Mouse (Mus musculus) thymus, adult 2 months (tissue): ENCODE results near the gene Taf1a. TPM values are rescaled to one million over a fixed set of nuclear protein-coding genes. Genes with fewer than 3 reads are reported as not detected.
"Not testable (repeated sequence)": the region's sequence is repeated elsewhere in the genome, so short reads cannot be mapped to it uniquely, and the experiment has no call there.

Experiments
- DNase-seq: peaks from one replicate; pipeline ENCODE4 v3.0.0; 2021
- H3K27ac ChIP-seq: fragments of 200-500 bp; 2 replicates; pipeline ENCODE4 v1.5.1; 2012; ENCODE audit warnings: low read length, control low read depth; ENCODE audit not compliant: control insufficient read depth, insufficient read depth
- H3K27me3 ChIP-seq: fragments of 200-500 bp; 2 replicates; pipeline ENCODE4 v1.6.1; 2012; ENCODE audit warnings: mild to moderate bottlenecking, low read length, moderate library complexity, mixed read lengths; ENCODE audit not compliant: control insufficient read depth, insufficient read depth
- H3K36me3 ChIP-seq: fragments of 200-500 bp; 2 replicates; pipeline ENCODE4 v1.6.1; 2012; ENCODE audit warnings: mild to moderate bottlenecking, low read length, moderate library complexity; ENCODE audit not compliant: control insufficient read depth, insufficient read depth
- H3K4me1 ChIP-seq: fragments of 200-500 bp; replicated peaks from 2 replicates; pipeline ENCODE4 v1.6.1; 2012; ENCODE audit warnings: low read length; ENCODE audit not compliant: control insufficient read depth, insufficient read depth
- H3K4me3 ChIP-seq: fragments of 200-500 bp; 2 replicates; pipeline ENCODE4 v1.5.1; 2012; ENCODE audit warnings: mild to moderate bottlenecking, low read length, control low read depth, moderate library complexity; ENCODE audit not compliant: control insufficient read depth, insufficient read depth
- CTCF ChIP-seq: fragments of 200-500 bp; IDR thresholded peaks from 2 replicates; pipeline ENCODE4 v1.5.1; 2012; ENCODE audit warnings: mild to moderate bottlenecking, control low read depth, low read length, moderate library complexity, borderline replicate concordance; ENCODE audit not compliant: control insufficient read depth, poor library complexity, insufficient read depth; ENCODE audit errors: extremely low read depth
- POLR2A ChIP-seq: fragments of 200-500 bp; IDR thresholded peaks from 2 replicates; pipeline ENCODE4 v1.6.1; 2012; ENCODE audit warnings: mild to moderate bottlenecking, low read length, control low read depth, moderate library complexity; ENCODE audit not compliant: control insufficient read depth, poor library complexity, insufficient read depth; ENCODE audit errors: extremely low read depth
- WGBS: fragments of 180-500 bp; shearing (Covaris S2); methylation state at CpG from one replicate; pipeline ENCODE4 v1.1.7; 2018; 5-methylcytosine and 5-hydroxymethylcytosine counted together
- polyA plus RNA-seq: library from polyadenylated mRNA; depleted of rRNA; stranded (reverse); fragments of >200 nt; gene quantifications from 2 replicates; pipeline ENCODE4 v1.2.3, GENCODE M21; 2012

The Taf1a gene
- polyA plus RNA-seq, 1 experiment: 12.8 TPM

GRCm38 (mm10) chr1:183374728-183375127, 14.1 kb upstream of the Taf1a start:
- H3K4me1 ChIP-seq: 0 out of 2 replicates have a peak, but pooled peaks cover 4% of the 10 kb centered on the region
- H3K36me3 ChIP-seq: no peaks in the 10 kb centered on the region
- DNase-seq: no peak
- no peak for TF ChIP-seq CTCF
- TF ChIP-seq POLR2A: no peak
- WGBS: 91% methylated on average over 5 of the region's 5 CpGs
- no peak overlapping the region for H3K4me3 ChIP-seq
- no peak overlapping the region for H3K27ac ChIP-seq
- no peaks in the 10 kb centered on the region for H3K27me3 ChIP-seq

GRCm38 (mm10) chr1:183377045-183377444, 11.7 kb upstream of the Taf1a start:
- Histone ChIP-seq H3K4me1 (no peaks in the 10 kb centered on the region), H3K27me3 (no peaks in the 10 kb centered on the region), H3K36me3 (no peaks in the 10 kb centered on the region), H3K27ac (no peak overlapping the region), H3K4me3 (no peak overlapping the region)
- no peak for TF ChIP-seq POLR2A
- TF ChIP-seq CTCF: no peak
- WGBS: 84% methylated on average over 4 of the region's 4 CpGs
- DNase-seq: no peak

- no peak for DNase-seq
- no peak overlapping the region for H3K4me3 ChIP-seq
- 92% methylated on average over 10 of the region's 10 CpGs for WGBS
- H3K36me3 ChIP-seq: no peaks in the 10 kb centered on the region
- no peaks in the 10 kb centered on the region for H3K4me1 ChIP-seq
- TF ChIP-seq POLR2A (no peak), CTCF (no peak)
- no peak overlapping the region for H3K27ac ChIP-seq
- no peaks in the 10 kb centered on the region for H3K27me3 ChIP-seq
Measured at GRCm38 (mm10) chr1:183378321-183378941, 10.3 kb upstream of the Taf1a start.

GRCm38 (mm10) chr1:183379376-183379775, 9.4 kb upstream of the Taf1a start:
- WGBS: 95% methylated on average over 3 of the region's 3 CpGs
- H3K4me3 ChIP-seq, DNase-seq, H3K27ac ChIP-seq, H3K27me3 ChIP-seq, H3K36me3 ChIP-seq, H3K4me1 ChIP-seq: not testable (repeated sequence)

GRCm38 (mm10) chr1:183381816-183382215, 7.0 kb upstream of the Taf1a start:
- Histone ChIP-seq H3K36me3 (no peaks in the 10 kb centered on the region), H3K27ac (no peak overlapping the region), H3K4me3 (no peak overlapping the region), H3K27me3 (no peaks in the 10 kb centered on the region), H3K4me1 (no peaks in the 10 kb centered on the region)
- no peak for DNase-seq
- 94% methylated on average over 5 of the region's 5 CpGs for WGBS
- no peak for TF ChIP-seq CTCF
- TF ChIP-seq POLR2A: no peak

- Histone ChIP-seq H3K36me3 (no peaks in the 10 kb centered on the region), H3K27ac (no peak overlapping the region), H3K27me3 (no peaks in the 10 kb centered on the region), H3K4me3 (no peak overlapping the region), H3K4me1 (no peaks in the 10 kb centered on the region)
- no peak for DNase-seq
- TF ChIP-seq POLR2A: no peak
- TF ChIP-seq CTCF: no peak
- WGBS: 99% methylated on average over 2 of the region's 2 CpGs
Measured at GRCm38 (mm10) chr1:183382621-183383020, 6.2 kb upstream of the Taf1a start.

GRCm38 (mm10) chr1:183387421-183387820, 1.4 kb upstream of the Taf1a start:
- H3K27ac ChIP-seq, H3K27me3 ChIP-seq, H3K4me3 ChIP-seq, H3K36me3 ChIP-seq, H3K4me1 ChIP-seq, DNase-seq: not testable (repeated sequence)
- WGBS: 96% methylated on average over 3 of the region's 3 CpGs
